Mouse (Mus musculus) midbrain, embryonic 12.5 days (tissue): ENCODE measurements around the gene Cyp21a1. TPM values are rescaled to one million over a fixed set of nuclear protein-coding genes. Genes with fewer than 3 reads are reported as not detected.
A peak's percentile ranks its signal among the peaks of the same experiment; 100 is the strongest.
"Not testable (repeated sequence)": the region's sequence is repeated elsewhere in the genome, so short reads cannot be mapped to it uniquely, and the experiment has no call there.

Experiments used
- ATAC-seq: fragments of 200-750 bp; cut with Nextera tagmentation; 2 replicates; pipeline ENCODE4 v1.8.0; 2017; ENCODE audit warnings: low read depth, moderate TSS enrichment, moderate library complexity; ENCODE audit not compliant: low FRiP score
- H3K27ac ChIP-seq: fragments of 300-500 bp; sonication (generic); replicated peaks from 2 replicates; pipeline ENCODE4 v1.5.1; 2016; ENCODE audit warnings: mild to moderate bottlenecking
- H3K27me3 ChIP-seq: fragments of 300-500 bp; sonication (generic); 2 replicates; pipeline ENCODE4 v1.6.1; 2016; ENCODE audit warnings: mild to moderate bottlenecking
- H3K36me3 ChIP-seq: fragments of 300-500 bp; sonication (generic); 2 replicates; pipeline ENCODE4 v1.6.1; 2016
- H3K4me1 ChIP-seq: fragments of 300-500 bp; sonication (generic); 2 replicates; pipeline ENCODE4 v1.6.1; 2016
- H3K4me2 ChIP-seq: fragments of 300-500 bp; sonication (generic); replicated peaks from 2 replicates; pipeline ENCODE4 v1.6.1; 2016; ENCODE audit warnings: mild to moderate bottlenecking, moderate library complexity
- H3K4me3 ChIP-seq: fragments of 300-500 bp; sonication (generic); 2 replicates; pipeline ENCODE4 v1.5.1; 2016; ENCODE audit warnings: mild to moderate bottlenecking
- H3K9ac ChIP-seq: fragments of 300-500 bp; sonication (generic); replicated peaks from 2 replicates; pipeline ENCODE4 v1.6.1; 2016; ENCODE audit warnings: mild to moderate bottlenecking, moderate library complexity
- H3K9me3 ChIP-seq: fragments of 300-500 bp; sonication (generic); 2 replicates; pipeline ENCODE4 v1.6.1; 2016; ENCODE audit warnings: mild to moderate bottlenecking
- WGBS: fragments of 180-500 bp; shearing (Covaris S2); methylation state at CpG from one replicate; pipeline ENCODE4 v1.1.7; 2016; 5-methylcytosine and 5-hydroxymethylcytosine counted together
- polyA plus RNA-seq: library from polyadenylated mRNA; unstranded; fragments of >200 nt; fragmentation: Nextera tagmentation; extraction: Ambion mirVana; gene quantifications from 2 replicates; pipeline ENCODE4 v1.2.1, GENCODE M21; 2016

Gene Cyp21a1
- polyA plus RNA-seq, 1 experiment from 2014 or later, result not detected

DNA sequence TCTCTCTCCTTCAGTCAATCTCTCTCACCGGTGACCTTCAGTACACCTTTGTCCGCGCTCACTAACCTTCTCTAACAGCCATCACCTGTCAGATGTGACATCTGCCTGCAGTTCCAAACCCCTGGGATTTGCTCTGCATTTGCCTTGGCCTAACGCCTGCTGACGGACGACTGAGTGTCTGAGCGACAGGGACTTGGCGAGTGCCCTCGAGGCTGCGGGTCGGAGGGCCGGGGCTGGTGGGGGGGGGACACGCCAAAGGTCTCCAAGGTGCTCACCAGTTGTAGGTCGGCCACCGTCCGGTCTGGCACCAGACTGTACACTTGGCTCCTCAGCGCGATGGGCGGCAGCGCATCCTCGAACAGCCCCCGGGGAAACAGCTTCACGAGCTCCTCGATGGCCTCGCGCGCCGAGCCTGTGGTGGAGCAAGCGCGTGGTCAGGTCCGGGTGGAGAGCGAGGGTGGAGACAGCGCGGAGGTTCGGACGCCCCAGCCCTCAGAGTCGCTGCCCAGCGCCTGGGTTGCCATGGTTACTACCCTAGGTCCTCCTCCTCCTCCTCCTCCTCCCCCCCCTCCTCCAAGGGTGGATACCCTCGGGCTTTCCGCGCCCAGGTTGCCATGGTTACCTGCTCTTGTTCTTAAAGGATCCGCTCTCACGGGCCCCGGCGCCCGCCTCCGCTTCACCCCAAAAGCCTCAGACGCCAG, 31.9 kb upstream of the Cyp21a1 start:
- Histone ChIP-seq H3K9ac (peak overlapping the region; percentile 74), H3K4me2 (peak overlapping the region; percentile 98), H3K4me1 (peaks cover 26% of the 10 kb centered on the region), H3K27me3 (no peaks in the 10 kb centered on the region), H3K9me3 (no peaks in the 10 kb centered on the region), H3K4me3 (peak overlapping the region; percentile 75), H3K36me3 (peaks cover 50% of the 10 kb centered on the region), H3K27ac (peak overlapping the region; percentile 82)
- WGBS, result 4% methylated on average over 48 of the region's 48 CpGs
- ATAC-seq, result peak; percentile 87

- not testable (repeated sequence) for H3K9me3 ChIP-seq, H3K4me1 ChIP-seq, H3K27ac ChIP-seq, H3K4me3 ChIP-seq, H3K4me2 ChIP-seq, H3K9ac ChIP-seq, ATAC-seq, H3K27me3 ChIP-seq
- H3K36me3 ChIP-seq, result peaks cover 71% of the 10 kb centered on the region
- WGBS, result 93% methylated on average over 1 of the region's 1 CpGs
Observed at GRCm38 (mm10) chr17:34830776-34831175, 26.4 kb upstream of the Cyp21a1 start.

DNA sequence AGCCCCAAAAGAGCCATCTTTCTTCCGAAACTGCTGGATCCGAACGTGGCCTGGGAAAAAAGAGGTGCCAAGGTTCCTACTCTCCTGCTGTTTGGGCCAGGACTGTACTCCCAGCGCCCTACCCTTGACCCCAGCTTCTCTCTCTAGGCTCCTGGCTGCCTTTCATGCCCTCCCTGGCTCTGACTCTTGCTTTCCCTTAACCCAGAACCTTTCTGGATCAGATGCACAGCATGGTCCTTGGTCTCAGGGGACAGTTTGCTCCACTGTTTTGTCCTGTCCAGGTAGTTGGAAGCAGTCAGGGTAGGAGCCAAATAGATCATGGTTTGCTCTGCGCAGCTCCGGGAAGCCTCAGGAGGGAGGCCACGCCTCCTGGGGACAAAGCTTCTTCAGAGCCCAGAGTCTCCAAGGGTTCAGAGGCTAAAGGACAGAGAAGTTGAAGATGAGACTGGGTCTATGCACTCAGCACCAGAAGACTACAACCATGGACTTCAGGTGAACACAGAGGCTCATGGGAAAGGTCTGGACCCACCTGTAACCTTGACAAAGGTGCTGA, 10.5 kb upstream of the Cyp21a1 start:
- no peaks in the 10 kb centered on the region for H3K9me3 ChIP-seq
- H3K27me3 ChIP-seq, result no peaks in the 10 kb centered on the region
- no peak overlapping the region for H3K27ac ChIP-seq
- H3K4me1 ChIP-seq, result no peaks in the 10 kb centered on the region
- no peak overlapping the region for H3K4me3 ChIP-seq
- 84% methylated on average over 7 of the region's 7 CpGs for WGBS
- no peak overlapping the region for H3K9ac ChIP-seq
- no peak for ATAC-seq
- H3K4me2 ChIP-seq, result no peak overlapping the region
- H3K36me3 ChIP-seq, result no peaks in the 10 kb centered on the region

GRCm38 (mm10) chr17:34813747-34814146, 9.4 kb upstream of the Cyp21a1 start:
- not testable (repeated sequence) for H3K4me1 ChIP-seq, H3K36me3 ChIP-seq, H3K27ac ChIP-seq, H3K4me2 ChIP-seq, H3K27me3 ChIP-seq, H3K4me3 ChIP-seq, H3K9ac ChIP-seq, ATAC-seq, H3K9me3 ChIP-seq
- WGBS, result 67% methylated on average over 12 of the region's 12 CpGs

DNA sequence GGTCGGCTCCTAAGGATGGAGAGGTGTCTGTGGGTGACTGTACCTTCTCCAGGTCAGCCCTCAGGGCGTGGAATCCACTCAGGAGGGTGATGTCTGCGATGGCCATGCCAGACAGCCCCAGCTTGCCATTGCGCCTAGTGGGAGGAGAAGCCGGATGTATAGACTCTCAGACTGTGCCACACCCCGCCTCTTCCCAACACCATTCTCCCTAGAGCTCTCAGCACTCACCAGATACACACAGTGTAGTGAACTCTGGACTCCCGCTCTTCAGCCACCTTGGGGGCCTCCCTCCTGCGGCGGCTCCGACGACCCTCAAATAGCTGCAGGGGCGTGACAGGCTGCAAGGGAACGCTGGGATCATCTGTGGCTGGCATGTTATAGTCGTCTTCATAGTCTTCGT, 6.9 kb upstream of the Cyp21a1 start:
- Histone ChIP-seq H3K9ac (no peak overlapping the region), H3K9me3 (no peaks in the 10 kb centered on the region), H3K4me2 (no peak overlapping the region), H3K4me1 (no peaks in the 10 kb centered on the region), H3K27ac (no peak overlapping the region), H3K4me3 (no peak overlapping the region), H3K27me3 (no peaks in the 10 kb centered on the region), H3K36me3 (no peaks in the 10 kb centered on the region)
- no peak for ATAC-seq
- WGBS, result 76% methylated on average over 15 of the region's 15 CpGs

GRCm38 (mm10) chr17:34810811-34811210, 6.5 kb upstream of the Cyp21a1 start:
- H3K9ac ChIP-seq, H3K27ac ChIP-seq, H3K36me3 ChIP-seq, H3K9me3 ChIP-seq, H3K27me3 ChIP-seq, H3K4me2 ChIP-seq, H3K4me3 ChIP-seq, H3K4me1 ChIP-seq, ATAC-seq: not testable (repeated sequence)
- 80% methylated on average over 8 of the region's 8 CpGs for WGBS

- H3K4me1 ChIP-seq, H3K4me3 ChIP-seq, H3K9ac ChIP-seq, H3K4me2 ChIP-seq, H3K36me3 ChIP-seq, H3K27ac ChIP-seq, ATAC-seq, H3K27me3 ChIP-seq, H3K9me3 ChIP-seq: not testable (repeated sequence)
- WGBS, result 86% methylated on average over 5 of the region's 5 CpGs
Observed at GRCm38 (mm10) chr17:34810411-34810810, 6.0 kb upstream of the Cyp21a1 start.

DNA sequence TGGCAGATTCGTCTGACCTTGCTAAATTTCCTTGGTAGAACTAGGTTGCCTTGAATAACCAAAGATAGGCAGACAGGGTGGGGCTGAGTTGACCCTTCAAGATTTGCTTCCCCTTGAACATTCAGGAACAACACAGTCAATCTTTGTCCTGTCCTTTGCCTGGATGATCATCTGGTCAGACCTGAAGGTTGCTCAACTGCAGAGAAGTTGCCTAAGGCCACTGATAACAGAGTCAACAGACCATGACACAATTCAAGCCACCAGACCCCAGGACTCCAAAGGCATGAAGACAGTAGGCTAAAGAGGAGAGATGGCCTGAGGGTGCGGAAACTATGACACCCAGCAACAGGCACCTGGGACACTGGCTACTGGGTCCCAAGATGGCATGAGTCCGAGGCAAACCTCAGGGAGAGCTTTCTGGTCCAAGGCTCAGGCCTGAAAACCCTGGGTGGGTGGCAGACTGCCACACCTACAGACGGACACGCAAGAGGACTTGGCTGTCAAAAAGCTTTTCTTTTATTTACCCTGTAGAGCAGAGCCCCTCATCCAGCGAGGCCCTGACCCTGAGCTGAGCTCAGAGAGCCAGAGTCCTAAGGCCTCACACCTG, 4.3 kb upstream of the Cyp21a1 start:
- no peak overlapping the region for H3K27ac ChIP-seq
- WGBS, result 83% methylated on average over 6 of the region's 6 CpGs
- no peak overlapping the region for H3K9ac ChIP-seq
- no peaks in the 10 kb centered on the region for H3K4me1 ChIP-seq
- no peak for ATAC-seq
- no peak overlapping the region for H3K4me2 ChIP-seq
- no peaks in the 10 kb centered on the region for H3K36me3 ChIP-seq
- H3K9me3 ChIP-seq, result peaks cover 8% of the 10 kb centered on the region
- H3K4me3 ChIP-seq, result no peak overlapping the region
- no peaks in the 10 kb centered on the region for H3K27me3 ChIP-seq

GRCm38 (mm10) chr17:34807176-34807575, 2.8 kb upstream of the Cyp21a1 start:
- Histone ChIP-seq H3K27ac (no peak overlapping the region), H3K4me3 (no peak overlapping the region), H3K9ac (no peak overlapping the region), H3K27me3 (no peaks in the 10 kb centered on the region), H3K36me3 (no peaks in the 10 kb centered on the region), H3K9me3 (peaks cover 8% of the 10 kb centered on the region), H3K4me2 (no peak overlapping the region), H3K4me1 (no peaks in the 10 kb centered on the region)
- WGBS, result 67% methylated on average over 3 of the region's 3 CpGs
- no peak for ATAC-seq

- 74% methylated on average over 6 of the region's 6 CpGs for WGBS
- no peak for ATAC-seq
- Histone ChIP-seq H3K4me2 (no peak overlapping the region), H3K4me1 (no peaks in the 10 kb centered on the region), H3K9ac (no peak overlapping the region), H3K36me3 (no peaks in the 10 kb centered on the region), H3K27ac (no peak overlapping the region), H3K4me3 (no peak overlapping the region), H3K27me3 (no peaks in the 10 kb centered on the region), H3K9me3 (peaks cover 8% of the 10 kb centered on the region)
Observed at GRCm38 (mm10) chr17:34804871-34805562, 656 bp upstream of the Cyp21a1 start.

GRCm38 (mm10) chr17:34803367-34803766, 994 bp downstream of the Cyp21a1 start:
- not testable (repeated sequence) for H3K27ac ChIP-seq, H3K27me3 ChIP-seq, H3K9me3 ChIP-seq, H3K36me3 ChIP-seq, H3K4me3 ChIP-seq, H3K4me1 ChIP-seq, ATAC-seq, H3K4me2 ChIP-seq, H3K9ac ChIP-seq
- 93% methylated on average over 6 of the region's 6 CpGs for WGBS

DNA sequence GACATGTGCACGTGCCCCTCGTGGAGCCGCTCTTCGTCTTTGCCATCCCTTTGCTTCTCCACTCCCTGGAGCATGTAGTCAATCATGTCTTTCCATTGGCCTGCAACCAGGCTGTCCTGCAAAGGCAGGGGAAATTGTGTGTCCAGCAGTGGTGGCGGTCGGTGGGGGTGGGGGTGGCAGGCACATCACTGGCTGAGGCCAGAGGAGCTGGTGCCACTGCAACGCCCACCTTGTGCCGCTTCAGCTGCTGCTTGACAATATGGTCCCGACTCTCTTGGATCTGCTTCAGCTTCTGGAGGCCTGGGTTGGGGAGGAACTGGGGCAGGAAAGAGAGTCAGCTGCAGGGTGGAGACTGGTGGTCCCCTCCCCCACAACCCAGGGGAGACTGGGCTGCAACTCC, 1.6 kb downstream of the Cyp21a1 start:
- not testable (repeated sequence) for H3K9me3 ChIP-seq, H3K4me2 ChIP-seq, H3K27ac ChIP-seq, H3K36me3 ChIP-seq, H3K9ac ChIP-seq, H3K27me3 ChIP-seq, H3K4me3 ChIP-seq, H3K4me1 ChIP-seq, ATAC-seq
- 91% methylated on average over 9 of the region's 9 CpGs for WGBS
